Mouse (Mus musculus) inflammation-experienced regulatory T-cells, adult 6 months (primary cell): ENCODE results near the gene Rwdd2b. TPM values are rescaled to one million over a fixed set of nuclear protein-coding genes. Genes with fewer than 3 reads are reported as not detected.

Experiments
- ATAC-seq: one replicate; pipeline ENCODE4 v1.8.0; 2017
- polyA plus RNA-seq, 3 experiments: library from polyadenylated mRNA; unstranded; fragments of 100-300 nt; shearing (Covaris generic); gene quantifications; one replicate each; pipeline ENCODE4 v1.2.1; 2017

The Rwdd2b gene
- polyA plus RNA-seq, 3 experiments from 2014 or later = 7.1 to 14.5 (median 7.4) TPM

GRCm38 (mm10) chr16:87420662-87421061, 19.7 kb downstream of the Rwdd2b start:
- ATAC-seq = no peak

GRCm38 (mm10) chr16:87405001-87405400, 35.4 kb downstream of the Rwdd2b start:
- peak; percentile 44 for ATAC-seq

- ATAC-seq = peak; percentile 93
Measured at GRCm38 (mm10) chr16:87393813-87394548, 46.4 kb downstream of the Rwdd2b start.

- ATAC-seq = no peak
Measured at GRCm38 (mm10) chr16:87387444-87387977, 52.9 kb downstream of the Rwdd2b start.

GRCm38 (mm10) chr16:87384366-87384765, 56.0 kb downstream of the Rwdd2b start:
- no peak for ATAC-seq

Other genes starting within 250 kb of the Rwdd2b start
- 10 to 100 TPM; 15.0 to 20.7 (median 18.1) TPM for gene N6amt1, start 86.4 kb downstream of the Rwdd2b start, polyA plus RNA-seq
- 10 to 100 TPM; 29.4 to 30.9 (median 30.0) TPM for gene Ltn1, start 8.0 kb downstream of the Rwdd2b start, polyA plus RNA-seq
- gene Usp16, start 14.1 kb upstream of the Rwdd2b start, polyA plus RNA-seq = 10 to 100 TPM; 45.9 to 61.9 (median 60.5) TPM
- 100 to 1,000 TPM; 400 to 466 (median 409) TPM for gene Cct8, start 55.3 kb upstream of the Rwdd2b start, polyA plus RNA-seq
- gene Map3k7cl, start 112.8 kb upstream of the Rwdd2b start, polyA plus RNA-seq = not detected